Mouse (Mus musculus) CH12.LX (cell line): ENCODE results near the gene Abhd2. TPM values are rescaled to one million over a fixed set of nuclear protein-coding genes. Genes with fewer than 3 reads are reported as not detected.

Source experiments
- DNase-seq: peaks from one replicate; pipeline ENCODE4 v3.0.0-alpha.2; 2013; ENCODE audit errors: extremely low read depth
- H3K27ac ChIP-seq: 2 replicates; pipeline ENCODE4 v1.5.1; 2012; ENCODE audit warnings: low read depth, mild to moderate bottlenecking, control low read depth, moderate library complexity; ENCODE audit not compliant: insufficient read depth
- H3K27me3 ChIP-seq: replicated peaks from 2 replicates; pipeline ENCODE3; 2012; ENCODE audit warnings: inconsistent platforms
- H3K36me3 ChIP-seq, 2 experiments: replicated peaks in 1 of 2; 2 replicates each; pipeline versions ENCODE3 to v1.6.1; 2012; ENCODE audit warnings: inconsistent platforms in 1 of 2, low read length in 1 of 2, mild to moderate bottlenecking in 1 of 2, mixed read lengths in 1 of 2, moderate library complexity in 1 of 2; ENCODE audit not compliant: control insufficient read depth in 1 of 2, insufficient read depth in 1 of 2
- H3K4me1 ChIP-seq, 2 experiments: 2 replicates each; pipeline ENCODE4 v1.6.1; 2012; ENCODE audit warnings: inconsistent platforms in 1 of 2, moderate library complexity in 1 of 2; ENCODE audit not compliant: insufficient read depth in 2 of 2, control insufficient read depth in 1 of 2
- H3K4me2 ChIP-seq: 2 replicates; pipeline ENCODE4 v1.6.1; 2012; ENCODE audit warnings: low read depth, mild to moderate bottlenecking, control low read depth; ENCODE audit not compliant: poor library complexity, insufficient read depth, severe bottlenecking
- H3K4me3 ChIP-seq, 3 experiments: fragments of 150-350 bp in 1 of 3; sonication (generic) in 1 of 3; replicated peaks in 1 of 3; 2 replicates each; pipeline versions ENCODE3 to v1.5.1; 2011 to 2012; ENCODE audit warnings: low read depth in 2 of 3, low read length in 2 of 3, mild to moderate bottlenecking in 2 of 3, moderate library complexity in 2 of 3, control low read depth in 1 of 3, improper control_type of control experiment in 1 of 3, inconsistent platforms in 1 of 3, mixed read lengths in 1 of 3; ENCODE audit not compliant: poor library complexity in 1 of 3
- H3K79me2 ChIP-seq: replicated peaks from 2 replicates; pipeline ENCODE4 v1.6.1; 2012; ENCODE audit warnings: mild to moderate bottlenecking, moderate library complexity; ENCODE audit not compliant: control insufficient read depth, poor library complexity, insufficient read depth, severe bottlenecking; ENCODE audit errors: extremely low read depth
- H3K9ac ChIP-seq: 2 replicates; pipeline ENCODE4 v1.6.1; 2012; ENCODE audit warnings: low read depth, mild to moderate bottlenecking, control low read depth, moderate library complexity; ENCODE audit not compliant: insufficient read depth
- H3K9me3 ChIP-seq: replicated peaks from 2 replicates; pipeline ENCODE3; 2012; ENCODE audit warnings: low read length, inconsistent platforms, mixed read lengths
- BHLHE40 ChIP-seq: IDR thresholded peaks from 2 replicates; pipeline ENCODE4 v1.6.1; 2011; ENCODE audit warnings: mild to moderate bottlenecking, low read depth, low read length, improper control_type of control experiment
- CTCF ChIP-seq, 2 experiments: IDR thresholded peaks in 1 of 2; conservative IDR thresholded peaks in 1 of 2; 2 replicates each; pipeline ENCODE4 v1.5.1; 2011 to 2012; ENCODE audit warnings: low read depth in 2 of 2, low read length in 2 of 2, improper control_type of control experiment in 1 of 2, inconsistent platforms in 1 of 2, mild to moderate bottlenecking in 1 of 2, moderate library complexity in 1 of 2
- E2F4 ChIP-seq: IDR thresholded peaks from 2 replicates; pipeline ENCODE4 v1.6.1; 2011; ENCODE audit warnings: low read depth, low read length, improper control_type of control experiment; ENCODE audit not compliant: insufficient replicate concordance
- ELF1 ChIP-seq: IDR thresholded peaks from 2 replicates; pipeline ENCODE4 v1.6.1; 2014; ENCODE audit warnings: low read depth, mild to moderate bottlenecking, inconsistent platforms, low read length, improper control_type of control experiment
- EP300 ChIP-seq: IDR thresholded peaks from 2 replicates; pipeline ENCODE4 v1.6.1; 2011; ENCODE audit warnings: low read length, improper control_type of control experiment
- GABPA ChIP-seq: IDR thresholded peaks from 2 replicates; pipeline ENCODE4 v1.6.1; 2012; ENCODE audit warnings: low read depth, low read length, improper control_type of control experiment, inconsistent platforms; ENCODE audit not compliant: insufficient replicate concordance
- HCFC1 ChIP-seq: IDR thresholded peaks from 2 replicates; pipeline ENCODE4 v1.6.1; 2012; ENCODE audit warnings: low read depth, mild to moderate bottlenecking, inconsistent platforms, low read length, improper control_type of control experiment
- IRF4 ChIP-seq: IDR thresholded peaks from 2 replicates; pipeline ENCODE4 v1.6.1; 2014; ENCODE audit warnings: low read depth, mild to moderate bottlenecking, inconsistent platforms, low read length, improper control_type of control experiment
- JUN ChIP-seq: IDR thresholded peaks from 2 replicates; pipeline ENCODE4 v1.6.1; 2011; ENCODE audit warnings: low read depth, mild to moderate bottlenecking, low read length, improper control_type of control experiment, moderate library complexity; ENCODE audit not compliant: insufficient read depth
- MAFK ChIP-seq: IDR thresholded peaks from 2 replicates; pipeline ENCODE4 v1.6.1; 2011; ENCODE audit warnings: low read length, improper control_type of control experiment; ENCODE audit not compliant: insufficient replicate concordance
- MAX ChIP-seq: IDR thresholded peaks from 2 replicates; pipeline ENCODE4 v1.6.1; 2011; ENCODE audit warnings: low read length, improper control_type of control experiment
- MAZ ChIP-seq: IDR thresholded peaks from 2 replicates; pipeline ENCODE4 v1.6.1; 2012; ENCODE audit warnings: low read depth, mild to moderate bottlenecking, inconsistent platforms, low read length, improper control_type of control experiment, moderate library complexity
- MEF2A ChIP-seq: IDR thresholded peaks from 2 replicates; pipeline ENCODE4 v1.6.1; 2014; ENCODE audit warnings: low read depth, mild to moderate bottlenecking, inconsistent platforms, low read length, improper control_type of control experiment, borderline replicate concordance
- NELFE ChIP-seq: IDR thresholded peaks from 2 replicates; pipeline ENCODE4 v1.6.1; 2011; ENCODE audit warnings: low read depth, low read length, improper control_type of control experiment
- NRF1 ChIP-seq: IDR thresholded peaks from 2 replicates; pipeline ENCODE4 v1.6.1; 2014; ENCODE audit warnings: low read depth, mild to moderate bottlenecking, inconsistent platforms, low read length, improper control_type of control experiment, moderate library complexity
- PAX5 ChIP-seq: IDR thresholded peaks from 2 replicates; pipeline ENCODE4 v1.6.1; 2012; ENCODE audit warnings: low read length, inconsistent platforms, mixed read lengths
- POLR2A ChIP-seq: IDR thresholded peaks from 2 replicates; pipeline ENCODE4 v1.6.1; 2011; ENCODE audit warnings: low read depth, mild to moderate bottlenecking, improper control_type of control experiment, low read length
- POLR2AphosphoS2 ChIP-seq: IDR thresholded peaks from 2 replicates; pipeline ENCODE4 v1.6.1; 2011; ENCODE audit warnings: low read depth, low read length, improper control_type of control experiment
- RAD21 ChIP-seq: IDR thresholded peaks from 2 replicates; pipeline ENCODE4 v1.6.1; 2011; ENCODE audit warnings: low read depth, mild to moderate bottlenecking, low read length, improper control_type of control experiment, moderate library complexity
- RCOR1 ChIP-seq: conservative IDR thresholded peaks from 2 replicates; pipeline ENCODE4 v1.6.1; 2012; ENCODE audit warnings: low read depth, mild to moderate bottlenecking, inconsistent platforms, low read length, improper control_type of control experiment
- SMC3 ChIP-seq: IDR thresholded peaks from 2 replicates; pipeline ENCODE4 v1.6.1; 2011; ENCODE audit warnings: low read depth, low read length, improper control_type of control experiment
- TBP ChIP-seq: conservative IDR thresholded peaks from 2 replicates; pipeline ENCODE4 v1.6.1; 2011; ENCODE audit warnings: low read depth, low read length, improper control_type of control experiment
- TCF12 ChIP-seq: IDR thresholded peaks from 2 replicates; pipeline ENCODE4 v1.6.1; 2014; ENCODE audit warnings: low read depth, mild to moderate bottlenecking, inconsistent platforms, low read length, improper control_type of control experiment
- UBTF ChIP-seq: IDR thresholded peaks from 2 replicates; pipeline ENCODE4 v1.6.1; 2012; ENCODE audit warnings: low read depth, mild to moderate bottlenecking, inconsistent platforms, low read length, improper control_type of control experiment, moderate library complexity
- USF1 ChIP-seq: IDR thresholded peaks from 2 replicates; pipeline ENCODE4 v1.6.1; 2014; ENCODE audit warnings: low read depth, mild to moderate bottlenecking, inconsistent platforms, low read length, improper control_type of control experiment
- USF2 ChIP-seq: conservative IDR thresholded peaks from 2 replicates; pipeline ENCODE4 v1.6.1; 2011; ENCODE audit warnings: low read depth, low read length, improper control_type of control experiment
- ZC3H11A ChIP-seq: IDR thresholded peaks from 2 replicates; pipeline ENCODE4 v1.6.1; 2012; ENCODE audit warnings: low read depth, mild to moderate bottlenecking, inconsistent platforms, low read length, improper control_type of control experiment
- ZKSCAN1 ChIP-seq: IDR thresholded peaks from 2 replicates; pipeline ENCODE4 v1.6.1; 2012; ENCODE audit warnings: low read depth, inconsistent platforms, low read length, improper control_type of control experiment, borderline replicate concordance
- ZMIZ1 ChIP-seq: IDR thresholded peaks from 2 replicates; pipeline ENCODE4 v1.6.1; 2012; ENCODE audit warnings: low read depth, mild to moderate bottlenecking, inconsistent platforms, low read length, improper control_type of control experiment
- ZNF384 ChIP-seq: IDR thresholded peaks from 2 replicates; pipeline ENCODE4 v1.6.1; 2012; ENCODE audit warnings: low read depth, low read length, improper control_type of control experiment, inconsistent platforms
- dilution Hi-C: fragments of 300-500 bp; cut with MboI; formaldehyde crosslinking; loops from 2 replicates; pipeline ENCODE4 v1.14.3; 2020; ENCODE audit warnings: low sequenced_read_pairs; ENCODE audit not compliant: extremely low pct_unique_long_range_greater_than_20kb, extremely low pct_ligation_motif_present
- in situ Hi-C: fragments of 300-500 bp; cut with MboI; formaldehyde crosslinking; loops from 3 replicates; pipeline ENCODE4 v1.14.3; 2019; ENCODE audit warnings: low sequenced_read_pairs, low pct_ligation_motif_present, low pct_unique_long_range_greater_than_20kb, mixed read lengths
- polyA plus RNA-seq: library from polyadenylated mRNA; unstranded; fragments of >175 nt; gene quantifications from 2 replicates; pipeline ENCODE4 v1.2.1, GENCODE M21; 2012; ENCODE audit warnings: low read depth; ENCODE audit not compliant: insufficient read length
- total RNA-seq, 2 experiments: library from RNA; depleted of rRNA; stranded (reverse); fragments of 300-350 nt in 1 of 2; fragments of >200 nt in 1 of 2; gene quantifications; 2 replicates each; pipeline ENCODE4 v1.2.3; 2012 to 2014

Abhd2 gene
- total and polyA plus RNA-seq, 3 experiments, result 6.0 to 15.4 (median 9.9) TPM

DNA sequence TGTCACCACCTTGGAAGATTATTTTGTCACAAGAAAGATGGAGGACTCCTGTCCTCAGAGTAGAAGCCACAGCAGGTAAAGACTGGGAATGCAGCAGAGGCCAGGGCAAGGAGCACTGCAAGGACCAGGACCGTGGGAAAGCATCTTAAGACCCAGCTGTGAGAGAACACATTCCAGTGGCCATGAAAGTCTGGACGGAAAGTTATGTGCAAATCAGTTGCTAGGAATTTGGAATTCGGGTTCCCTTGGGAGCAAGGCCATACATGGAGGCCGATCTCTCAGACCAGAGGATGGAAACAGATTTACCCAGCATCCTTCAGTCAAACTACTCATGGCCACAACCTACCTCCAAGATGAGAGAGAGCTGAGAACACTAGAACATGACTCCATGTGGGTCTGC, 29.8 kb upstream of the Abhd2 start:
- H3K27ac ChIP-seq, result no peak overlapping the region
- no peak for DNase-seq
- no peak overlapping the region for H3K4me3 ChIP-seq
- H3K79me2 ChIP-seq, result no peaks in the 10 kb centered on the region
- H3K4me2 ChIP-seq, result no peak overlapping the region
- H3K4me1 ChIP-seq, result peaks cover 0 to 9% of the 10 kb centered on the region in 2 experiments; a peak in 2 of 4 replicates
- TF ChIP-seq UBTF (no peak), POLR2AphosphoS2 (no peak), NELFE (no peak), MEF2A (no peak), TBP (no peak), ZNF384 (no peak), ZKSCAN1 (no peak), BHLHE40 (no peak), ZC3H11A (no peak), SMC3 (no peak), HCFC1 (no peak), EP300 (no peak), NRF1 (no peak), GABPA (no peak), ELF1 (no peak)
- H3K9me3 ChIP-seq, result no peaks in the 10 kb centered on the region
- H3K9ac ChIP-seq, result no peak overlapping the region
- H3K27me3 ChIP-seq, result peaks cover 27% of the 10 kb centered on the region
- dilution Hi-C loops (no loop called here), in situ Hi-C loops (no loop called here)
- no peaks in the 10 kb centered on the region for H3K36me3 ChIP-seq

DNA sequence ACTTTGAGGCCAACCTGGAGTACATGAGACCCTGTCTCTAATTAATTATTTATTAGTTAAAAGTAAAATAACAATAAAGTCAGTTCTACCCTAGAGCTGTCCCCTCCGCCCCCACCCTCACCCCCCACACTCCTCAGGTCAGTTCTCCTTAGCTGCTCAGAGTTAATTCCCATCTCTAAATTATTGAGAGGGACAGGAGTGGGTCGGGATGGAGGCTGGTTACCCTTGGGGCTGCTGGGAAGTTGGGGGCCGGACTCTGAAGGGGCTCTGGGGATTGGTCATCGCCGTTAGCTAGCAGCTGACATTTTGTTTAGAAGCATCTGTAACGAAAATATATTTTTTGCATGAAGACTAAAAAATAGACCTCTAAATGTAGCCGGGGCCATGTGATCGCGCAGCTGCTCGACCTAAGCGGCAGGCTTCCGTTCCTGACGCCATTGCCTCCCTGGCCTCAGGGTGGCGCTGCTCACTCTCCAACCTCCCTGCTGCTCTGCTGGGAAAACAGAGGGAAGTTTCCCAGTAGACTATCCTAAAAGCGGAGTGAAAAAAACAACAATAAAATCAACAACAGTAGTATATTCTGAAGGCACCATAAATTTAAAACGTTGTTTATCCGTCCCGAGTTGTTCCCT, 26.8 kb upstream of the Abhd2 start:
- dilution Hi-C loops (no loop called here), in situ Hi-C loops (loop anchor here (5.0 kb wide), 1 partner anchor 106 kb away; no protein-coding TSS in a partner anchor)
- Histone ChIP-seq H3K79me2 (no peaks in the 10 kb centered on the region), H3K4me3 (no peak overlapping the region), H3K27me3 (peaks cover 20% of the 10 kb centered on the region), H3K9ac (no peak overlapping the region), H3K27ac (no peak overlapping the region), H3K4me1 (peaks cover 0 to 9% of the 10 kb centered on the region in 2 experiments; a peak in 2 of 4 replicates), H3K36me3 (no peaks in the 10 kb centered on the region), H3K4me2 (peak overlapping the region; percentile 83), H3K9me3 (no peaks in the 10 kb centered on the region)
- TF ChIP-seq ELF1 (no peak), MAX (no peak), BHLHE40 (no peak), GABPA (no peak), TCF12 (no peak), E2F4 (no peak), USF2 (0 out of 2 replicates have a peak, but pooled peaks have one; percentile 29), RCOR1 (no peak), JUN (no peak), RAD21 (peak; percentile 87), HCFC1 (no peak), ZNF384 (no peak), ZMIZ1 (no peak), USF1 (peak; percentile 57), IRF4 (no peak), ZKSCAN1 (no peak), POLR2A (no peak), ZC3H11A (peak; percentile 52), NRF1 (no peak), MAFK (no peak), POLR2AphosphoS2 (no peak), PAX5 (no peak), TBP (no peak), SMC3 (peak; percentile 91), CTCF (conservative IDR thresholded peaks at IDR 0.05 in 1 of 2, IDR thresholded peaks at IDR 0.05 in 1 of 2; ENCODE audit: low read depth in 2 of 2, low read length in 2 of 2) (peak; percentile 39 to 93; a peak in 3 of 4 replicates), MAZ (no peak)
- peak; percentile 42 for DNase-seq
